Mouse (Mus musculus) heart, postnatal 4 days (tissue): ENCODE results near the gene Cldn14. TPM values are rescaled to one million over a fixed set of nuclear protein-coding genes. Genes with fewer than 3 reads are reported as not detected.
"Not testable (repeated sequence)": the region's sequence is repeated elsewhere in the genome, so short reads cannot be mapped to it uniquely, and the experiment has no call there.

ENCODE experiments used
- DNase-seq: peaks from one replicate; pipeline ENCODE4 v3.0.0; 2021
- total RNA-seq, 2 experiments: library from RNA; stranded (reverse); gene quantifications; 2 replicates each; pipeline ENCODE4 v1.2.3; 2021

Cldn14 gene
- total RNA-seq, 2 experiments from 2014 or later = not detected

GRCm38 (mm10) chr16:94006706-94007665 is 1.7 kb downstream of the Cldn14 start:
- peak; percentile 20 for DNase-seq

- no peak for DNase-seq
These were observed 5.2 kb downstream of the Cldn14 start for GRCm38 (mm10) chr16:94003478-94003877.

GRCm38 (mm10) chr16:94001366-94001765 is 7.3 kb downstream of the Cldn14 start:
- DNase-seq = no peak

- no peak for DNase-seq
These were observed 9.7 kb downstream of the Cldn14 start for GRCm38 (mm10) chr16:93998895-93999294.

- DNase-seq = peak; percentile 42
These were observed 25.1 kb downstream of the Cldn14 start for GRCm38 (mm10) chr16:93983576-93983975.

GRCm38 (mm10) chr16:93982341-93982740 is 26.3 kb downstream of the Cldn14 start:
- no peak for DNase-seq

- DNase-seq = no peak
These were observed 27.3 kb downstream of the Cldn14 start for GRCm38 (mm10) chr16:93981190-93981841.

- DNase-seq = not testable (repeated sequence)
These were observed 28.3 kb downstream of the Cldn14 start for GRCm38 (mm10) chr16:93980338-93980737.

- no peak for DNase-seq
These were observed 29.3 kb downstream of the Cldn14 start for GRCm38 (mm10) chr16:93979316-93979715.

GRCm38 (mm10) chr16:93977587-93977986 is 31.1 kb downstream of the Cldn14 start:
- DNase-seq = no peak

- no peak for DNase-seq
These were observed 31.7 kb downstream of the Cldn14 start for GRCm38 (mm10) chr16:93976907-93977306.

GRCm38 (mm10) chr16:93975430-93975829 is 33.2 kb downstream of the Cldn14 start:
- no peak for DNase-seq

GRCm38 (mm10) chr16:93974278-93974677 is 34.4 kb downstream of the Cldn14 start:
- no peak for DNase-seq

- DNase-seq = peak; percentile 18
These were observed 35.1 kb downstream of the Cldn14 start for GRCm38 (mm10) chr16:93973554-93973953.

- DNase-seq = no peak
These were observed 35.5 kb downstream of the Cldn14 start for GRCm38 (mm10) chr16:93973123-93973522.

- no peak for DNase-seq
These were observed 37.6 kb downstream of the Cldn14 start for GRCm38 (mm10) chr16:93971046-93971445.

- no peak for DNase-seq
These were observed 40.7 kb downstream of the Cldn14 start for GRCm38 (mm10) chr16:93967893-93968292.

- DNase-seq = no peak
These were observed 46.4 kb downstream of the Cldn14 start for GRCm38 (mm10) chr16:93962283-93962682.

GRCm38 (mm10) chr16:93961099-93961646 is 47.5 kb downstream of the Cldn14 start:
- DNase-seq = no peak

GRCm38 (mm10) chr16:93960495-93960894 is 48.1 kb downstream of the Cldn14 start:
- DNase-seq = no peak

GRCm38 (mm10) chr16:93957402-93957801 is 51.2 kb downstream of the Cldn14 start:
- DNase-seq = no peak

GRCm38 (mm10) chr16:93956986-93957385 is 51.7 kb downstream of the Cldn14 start:
- DNase-seq = no peak

- no peak for DNase-seq
These were observed 61.2 kb downstream of the Cldn14 start for GRCm38 (mm10) chr16:93947396-93947795.
